Mouse (Mus musculus) neural tube, embryonic 11.5 days (tissue): Measurements from ENCODE around the gene Jam2. TPM values are rescaled to one million over a fixed set of nuclear protein-coding genes. Genes with fewer than 3 reads are reported as not detected.
A peak's percentile ranks its signal among the peaks of the same experiment; 100 is the strongest.

Experiments
- ATAC-seq: fragments of 200-750 bp; cut with Nextera tagmentation; 2 replicates; pipeline ENCODE4 v1.8.0; 2017; ENCODE audit warnings: moderate number of reproducible peaks, mild to moderate bottlenecking, moderate TSS enrichment, moderate library complexity; ENCODE audit not compliant: insufficient read depth, low FRiP score, low TSS enrichment
- DNase-seq: peaks from one replicate; pipeline ENCODE4 v3.0.0-alpha.2; 2015; ENCODE audit warnings: low spot score
- H3K27ac ChIP-seq: fragments of 300-500 bp; sonication (generic); 2 replicates; pipeline ENCODE4 v1.5.1; 2014; ENCODE audit warnings: low read depth, mild to moderate bottlenecking, low read length
- H3K27me3 ChIP-seq: fragments of 300-500 bp; sonication (generic); 2 replicates; pipeline ENCODE4 v1.6.1; 2014; ENCODE audit warnings: mild to moderate bottlenecking, low read length, mixed read lengths; ENCODE audit not compliant: control insufficient read depth, insufficient read depth
- H3K36me3 ChIP-seq: fragments of 300-500 bp; sonication (generic); 2 replicates; pipeline ENCODE4 v1.6.1; 2014; ENCODE audit warnings: mild to moderate bottlenecking, low read length, moderate library complexity, mixed read lengths; ENCODE audit not compliant: control insufficient read depth, insufficient read depth
- H3K4me1 ChIP-seq: fragments of 300-500 bp; sonication (generic); 2 replicates; pipeline ENCODE4 v1.6.1; 2014; ENCODE audit warnings: low read length, mixed read lengths; ENCODE audit not compliant: control insufficient read depth, insufficient read depth
- H3K4me2 ChIP-seq: fragments of 300-500 bp; sonication (generic); 2 replicates; pipeline ENCODE4 v1.6.1; 2014; ENCODE audit warnings: low read depth, mild to moderate bottlenecking, moderate library complexity
- H3K4me3 ChIP-seq: fragments of 300-500 bp; sonication (generic); 2 replicates; pipeline ENCODE4 v1.5.1; 2014; ENCODE audit warnings: low read depth, low read length
- H3K9ac ChIP-seq: fragments of 300-500 bp; sonication (generic); 2 replicates; pipeline ENCODE4 v1.6.1; 2014; ENCODE audit warnings: mild to moderate bottlenecking, low read length
- H3K9me3 ChIP-seq: fragments of 300-500 bp; sonication (generic); 2 replicates; pipeline ENCODE4 v1.6.1; 2016; ENCODE audit warnings: low read length; ENCODE audit not compliant: control insufficient read depth
- WGBS: fragments of 180-500 bp; shearing (Covaris S2); extraction: QIAGEN DNeasy Blood & Tissue Kit; methylation state at CpG from one replicate; pipeline ENCODE4 v1.1.7; 2014; 5-methylcytosine and 5-hydroxymethylcytosine counted together
- polyA plus RNA-seq: library from polyadenylated mRNA; unstranded; fragments of >200 nt; fragmentation: Nextera tagmentation; extraction: Ambion mirVana; gene quantifications from 2 replicates; pipeline ENCODE4 v1.2.1, GENCODE M21; 2014

The Jam2 gene
- polyA plus RNA-seq, 1 experiment from 2014 or later = 66.0 TPM

DNA sequence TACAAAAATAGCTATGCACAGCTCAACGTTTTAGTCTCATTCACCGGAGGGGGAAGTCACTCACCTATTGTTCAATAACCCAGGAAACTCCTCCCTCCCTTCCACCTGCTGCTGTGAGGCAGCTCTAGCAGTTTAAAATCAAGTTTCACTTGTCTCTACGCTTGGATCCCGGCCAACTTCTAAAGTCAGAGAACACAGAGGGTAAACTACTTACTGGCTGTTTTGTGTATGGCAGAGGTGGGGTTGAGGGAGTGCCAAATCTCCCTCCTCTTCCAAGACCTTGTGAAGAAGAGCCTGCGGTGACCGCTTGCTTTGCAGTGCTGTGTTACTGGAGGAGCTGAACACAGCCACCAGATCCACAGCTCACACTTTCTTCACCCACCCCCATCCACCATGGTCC is 51.1 kb downstream of the Jam2 start:
- H3K27me3 ChIP-seq = no peaks in the 10 kb centered on the region
- peaks cover 6% of the 10 kb centered on the region; the same call in 1 of the 2 replicates for H3K36me3 ChIP-seq
- ATAC-seq (no peak), DNase-seq (no peak)
- no peaks in the 10 kb centered on the region for H3K9me3 ChIP-seq
- H3K27ac ChIP-seq = 0 out of 2 replicates have a peak overlapping the region, but pooled peaks have one; percentile 17
- 88% methylated on average over 6 of the region's 6 CpGs for WGBS
- H3K9ac ChIP-seq = no peak overlapping the region
- H3K4me2 ChIP-seq = no peak overlapping the region
- H3K4me1 ChIP-seq = no peaks in the 10 kb centered on the region
- no peak overlapping the region for H3K4me3 ChIP-seq

DNA sequence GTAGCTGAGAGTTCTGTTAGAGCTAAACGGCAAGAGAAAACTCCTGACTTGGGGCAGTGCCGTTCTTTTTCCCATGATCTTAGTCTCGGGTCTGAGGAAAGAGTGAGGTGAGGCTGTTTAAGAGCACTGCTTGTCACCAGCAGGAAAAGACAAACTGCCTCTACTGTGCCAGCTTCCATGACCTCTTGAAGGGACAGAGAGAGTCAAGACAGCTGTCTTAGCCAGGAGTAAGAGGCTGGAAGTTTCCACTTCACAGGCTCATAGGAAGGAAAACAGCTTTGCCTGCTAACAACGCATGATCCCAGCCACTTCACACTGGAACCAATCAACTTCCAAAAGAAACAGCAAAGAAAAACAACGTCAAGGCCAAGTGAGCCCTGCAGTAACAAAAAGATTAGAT is 57.8 kb downstream of the Jam2 start:
- Histone ChIP-seq H3K4me1 (peaks cover 3% of the 10 kb centered on the region), H3K9ac (no peak overlapping the region), H3K4me2 (no peak overlapping the region), H3K36me3 (no peaks in the 10 kb centered on the region), H3K4me3 (no peak overlapping the region), H3K9me3 (no peaks in the 10 kb centered on the region), H3K27ac (no peak overlapping the region), H3K27me3 (no peaks in the 10 kb centered on the region)
- DNase-seq (no peak), ATAC-seq (no peak)
- 94% methylated on average over 5 of the region's 5 CpGs for WGBS

DNA sequence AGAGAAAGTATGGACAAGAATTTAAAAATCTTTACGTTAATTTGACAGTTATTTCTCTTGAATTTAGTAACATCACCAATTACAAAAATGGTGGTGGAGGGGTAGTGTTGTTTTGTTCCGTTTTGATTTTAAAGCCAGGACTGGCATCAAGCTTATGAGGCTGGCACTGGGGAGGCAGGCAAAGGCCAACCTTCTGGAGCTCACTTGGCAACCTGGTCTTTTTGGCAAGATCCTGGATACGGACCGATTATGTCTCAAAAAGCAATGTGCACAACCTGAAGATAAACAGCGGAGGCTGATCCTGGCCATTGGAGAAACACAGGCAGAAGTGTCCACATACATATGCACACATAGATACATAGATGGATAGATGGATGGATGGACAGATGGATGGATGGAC is 58.8 kb downstream of the Jam2 start:
- Histone ChIP-seq H3K4me3 (no peak overlapping the region), H3K4me2 (no peak overlapping the region), H3K9ac (no peak overlapping the region), H3K27ac (no peak overlapping the region), H3K4me1 (peaks cover 3% of the 10 kb centered on the region), H3K36me3 (no peaks in the 10 kb centered on the region), H3K9me3 (no peaks in the 10 kb centered on the region), H3K27me3 (no peaks in the 10 kb centered on the region)
- ATAC-seq = no peak
- DNase-seq = no peak
- 96% methylated on average over 5 of the region's 5 CpGs for WGBS

DNA sequence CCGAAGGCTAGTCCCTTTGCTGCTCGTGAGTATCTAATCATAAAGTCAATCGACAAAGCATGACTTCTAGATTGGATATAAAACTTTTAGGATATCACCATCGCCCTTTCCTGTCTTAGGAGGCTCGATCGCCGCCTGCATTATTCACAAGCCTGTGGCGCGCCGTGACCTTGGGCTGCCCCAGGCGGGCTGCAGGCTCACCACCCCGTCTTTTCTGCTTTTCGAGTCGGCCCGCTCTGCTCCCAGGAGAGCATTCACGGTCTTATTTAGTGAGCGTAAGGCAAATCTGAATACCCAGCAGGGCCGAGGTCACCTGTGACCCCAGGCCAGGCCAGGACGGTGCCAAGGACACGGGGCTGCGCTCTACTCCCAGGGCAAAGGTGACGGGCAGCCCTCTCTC is 60.4 kb downstream of the Jam2 start:
- under 1% methylated on average over 22 of the region's 22 CpGs for WGBS
- Histone ChIP-seq H3K4me2 (peak overlapping the region; percentile 82), H3K9me3 (no peaks in the 10 kb centered on the region), H3K4me3 (peak overlapping the region; percentile 74), H3K27ac (peak overlapping the region; percentile 86), H3K9ac (peak overlapping the region; percentile 88), H3K27me3 (no peaks in the 10 kb centered on the region), H3K36me3 (no peaks in the 10 kb centered on the region), H3K4me1 (peaks cover 3% of the 10 kb centered on the region)
- no peak for DNase-seq
- ATAC-seq = no peak

DNA sequence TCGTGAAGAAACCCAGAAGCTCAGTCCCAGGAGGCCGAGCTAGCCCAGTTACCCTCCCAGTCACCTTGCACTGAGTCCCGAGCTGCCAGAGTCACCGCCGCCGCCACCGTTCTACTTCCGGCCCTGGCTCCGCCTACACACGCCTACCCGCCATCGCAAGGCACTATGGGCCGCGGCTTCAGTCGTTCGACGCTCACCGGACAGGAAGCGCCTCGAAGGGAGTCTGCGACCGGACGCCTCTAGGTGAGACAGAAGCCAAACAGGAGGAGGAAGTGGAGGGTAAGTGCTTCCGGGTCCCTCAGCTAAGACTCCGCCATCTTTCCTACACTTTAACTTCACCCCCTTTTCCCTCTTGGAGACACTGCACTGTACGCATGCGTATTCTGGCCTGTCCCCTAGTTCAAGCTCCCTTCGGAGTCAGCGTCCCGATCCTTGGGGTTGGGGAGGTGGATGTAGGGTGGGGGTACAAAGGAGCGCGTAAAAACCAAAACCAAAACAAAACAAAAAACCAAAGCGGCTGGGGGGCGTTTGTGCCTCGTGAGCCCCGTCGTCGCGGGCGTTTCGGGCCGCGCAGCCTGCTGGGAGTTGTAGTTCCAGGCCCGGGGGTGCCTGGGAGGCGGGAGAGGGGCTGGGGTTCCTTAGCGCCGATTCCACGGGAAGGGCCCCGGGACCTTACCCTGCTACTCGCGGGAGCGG is 61.0 kb downstream of the Jam2 start, which contains the start of gene Gabpa:
TSS of gene Gabpa (plus strand) at position 181 of the 696 bp plus-strand sequence.
- Histone ChIP-seq H3K9me3 (no peaks in the 10 kb centered on the region), H3K36me3 (peaks cover 2% of the 10 kb centered on the region; the same call in 1 of the 2 replicates), H3K4me3 (peak within 1 kb of the TSS; percentile 74), H3K27me3 (no peaks in the 10 kb centered on the region), H3K27ac (peak within 1 kb of the TSS; percentile 86), H3K4me1 (peaks cover 3% of the 10 kb centered on the region), H3K9ac (peak within 1 kb of the TSS; percentile 88), H3K4me2 (peak within 1 kb of the TSS; percentile 82)
- DNase-seq = peak; percentile 94
- under 1% methylated on average over 52 of the region's 52 CpGs for WGBS
- peak; percentile 97 for ATAC-seq

DNA sequence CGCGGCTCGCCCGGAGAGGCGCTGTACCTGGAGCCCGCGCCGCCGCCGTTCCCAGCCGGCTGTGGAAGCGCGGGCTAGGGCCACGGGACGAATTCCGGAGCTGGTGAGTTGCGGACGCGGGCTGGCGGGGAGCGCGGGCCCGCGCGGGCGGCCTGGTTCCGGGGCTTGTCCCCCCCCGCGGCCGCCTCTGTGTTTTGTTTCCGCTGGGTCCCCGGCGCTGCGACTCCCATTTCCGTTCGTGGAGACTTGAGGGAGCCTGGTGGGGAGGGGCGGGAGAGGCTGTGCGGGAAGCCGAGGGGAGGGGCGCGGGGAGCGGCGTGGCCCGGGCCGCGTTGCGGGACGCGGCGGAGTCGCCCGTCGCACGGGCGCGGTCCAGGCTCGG is 61.5 kb downstream of the Jam2 start, which contains the start of gene Atp5j:
TSS of gene Atp5j (minus strand) at position 185 of the 382 bp plus-strand sequence.
- Histone ChIP-seq H3K4me3 (peak within 1 kb of the TSS; percentile 74), H3K9me3 (no peaks in the 10 kb centered on the region), H3K27ac (peak within 1 kb of the TSS; percentile 86), H3K36me3 (peaks cover 2% of the 10 kb centered on the region; the same call in 1 of the 2 replicates), H3K9ac (peak within 1 kb of the TSS; percentile 88), H3K4me2 (peak within 1 kb of the TSS; percentile 82), H3K27me3 (no peaks in the 10 kb centered on the region), H3K4me1 (peaks cover 3% of the 10 kb centered on the region)
- peak; percentile 65 for ATAC-seq
- 1% methylated on average over 42 of the region's 57 CpGs for whole genome bisulfite sequencing
- DNase-seq = peak; percentile 82

DNA sequence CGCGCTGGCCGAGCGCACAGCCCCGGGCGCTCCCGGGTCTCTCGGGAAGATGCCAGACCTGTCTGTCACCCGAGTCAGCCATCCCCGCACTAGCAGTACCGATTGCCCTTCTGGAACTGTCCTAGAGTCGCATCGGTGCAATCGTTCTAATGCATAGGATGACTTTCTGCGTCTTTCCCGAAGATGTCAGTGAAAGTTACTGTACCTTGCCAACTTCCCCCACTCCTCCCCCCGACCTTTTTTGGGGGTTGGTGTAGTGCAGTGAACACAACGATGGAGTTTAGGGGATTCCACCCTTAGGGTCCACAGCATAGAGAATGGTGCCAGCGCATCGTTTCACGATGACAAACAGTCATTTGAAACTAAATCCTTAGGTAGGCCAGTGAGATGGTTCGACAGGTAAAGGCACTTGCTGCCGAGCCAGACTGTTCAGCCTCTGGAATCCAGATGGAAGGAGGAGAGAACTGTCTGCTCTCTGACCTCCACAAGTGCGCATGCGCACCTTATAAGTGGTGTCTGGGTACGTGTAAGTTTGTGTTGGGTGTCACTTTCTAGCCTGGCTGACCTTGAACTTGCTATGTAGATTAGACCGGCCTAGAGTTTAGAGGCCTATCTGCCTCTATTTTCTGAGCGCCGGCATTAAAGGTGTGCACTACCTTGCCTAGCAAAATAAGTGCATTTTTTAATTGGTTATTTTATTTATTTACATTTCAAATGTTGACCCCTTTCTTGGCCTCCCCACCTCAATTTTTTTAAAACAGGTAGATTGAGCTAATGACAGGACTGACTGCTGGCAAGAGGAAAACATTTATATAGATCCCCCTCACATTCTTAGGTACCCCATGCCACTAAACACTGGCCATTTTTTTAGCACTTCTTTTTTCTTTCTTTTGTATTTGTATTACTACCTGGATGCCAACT is 62.2 kb downstream of the Jam2 start:
- Histone ChIP-seq H3K27ac (peak overlapping the region; percentile 86), H3K4me1 (peaks cover 3% of the 10 kb centered on the region), H3K4me2 (peak overlapping the region; percentile 82), H3K4me3 (peak overlapping the region; percentile 74), H3K9me3 (no peaks in the 10 kb centered on the region), H3K36me3 (peaks cover 2% of the 10 kb centered on the region; the same call in 1 of the 2 replicates), H3K27me3 (no peaks in the 10 kb centered on the region), H3K9ac (peak overlapping the region; percentile 88)
- 8% methylated on average over 27 of the region's 29 CpGs for WGBS
- peak; percentile 54 for DNase-seq
- ATAC-seq = peak; percentile 7

DNA sequence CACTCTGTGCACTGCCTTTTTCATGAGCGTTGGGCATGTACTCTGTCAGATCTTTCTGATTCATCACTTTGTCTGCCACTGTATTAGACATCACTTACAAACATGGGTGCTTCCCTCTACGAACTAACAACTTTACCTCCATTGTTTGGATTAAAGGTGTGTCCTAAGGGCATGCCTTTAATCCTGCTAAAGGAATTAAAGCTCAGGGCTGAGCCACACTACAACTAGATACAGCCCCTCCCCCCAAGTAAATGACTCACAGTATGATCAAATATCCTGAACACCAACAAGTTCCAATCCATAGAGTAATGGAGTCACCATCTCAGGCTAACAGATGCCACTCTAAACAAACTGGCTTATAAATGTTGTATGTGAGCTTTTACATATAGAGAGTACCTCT is 64.7 kb downstream of the Jam2 start:
- no peaks in the 10 kb centered on the region for H3K9me3 ChIP-seq
- DNase-seq = no peak
- no peak overlapping the region for H3K27ac ChIP-seq
- no peak for ATAC-seq
- H3K9ac ChIP-seq = no peak overlapping the region
- H3K4me3 ChIP-seq = no peak overlapping the region
- H3K4me1 ChIP-seq = peaks cover 3% of the 10 kb centered on the region
- peaks cover 2% of the 10 kb centered on the region; the same call in 1 of the 2 replicates for H3K36me3 ChIP-seq
- H3K27me3 ChIP-seq = no peaks in the 10 kb centered on the region
- H3K4me2 ChIP-seq = no peak overlapping the region
- 89% methylated on average over 2 of the region's 2 CpGs for WGBS
